Mouse (Mus musculus): ENCODE data around the gene Gckr. TPM values are rescaled to one million over a fixed set of nuclear protein-coding genes. Genes with fewer than 3 reads are reported as not detected.

Gckr gene
- 0.08 TPM in 1 of 2 replicates, not detected in the other for total RNA-seq (2012; rRNA removed)
- not detected in 2 replicates for total RNA-seq (2014; rRNA removed)
- polyA plus RNA-seq (2012; ENCODE audit: insufficient read length, low read depth), result not detected in 2 replicates

- H3K4me3 ChIP-seq (replicated peaks in 1 of 3; ENCODE audit: low read depth in 2 of 3, low read length in 2 of 3, poor library complexity in 1 of 3), result no peak within 1 kb of the TSS
- DNase-seq (ENCODE audit: extremely low read depth), result no peak
- no peak within 1 kb of the TSS for H3K4me2 ChIP-seq (ENCODE audit: insufficient read depth, low read depth, poor library complexity, severe bottlenecking)
- no peaks in the 10 kb centered on the region for H3K79me2 ChIP-seq (replicated peaks; ENCODE audit: control insufficient read depth, extremely low read depth, insufficient read depth, poor library complexity, severe bottlenecking)
- no peak within 1 kb of the TSS for H3K27ac ChIP-seq (ENCODE audit: insufficient read depth, low read depth)
- no peak within 1 kb of the TSS for H3K9ac ChIP-seq (ENCODE audit: insufficient read depth, low read depth)
- H3K27me3 ChIP-seq (replicated peaks), result peaks cover 78% of the 10 kb centered on the region
- H3K4me1 ChIP-seq (ENCODE audit: control insufficient read depth in 1 of 2, insufficient read depth in 2 of 2), result peaks cover 2 to 3% of the 10 kb centered on the region in 2 experiments; a peak in 3 of 4 replicates
- H3K9me3 ChIP-seq (replicated peaks; ENCODE audit: low read length), result no peaks in the 10 kb centered on the region
- TF ChIP-seq RCOR1 (conservative IDR thresholded peaks at IDR 0.05; ENCODE audit: low read depth, low read length), result no peak
- no peak for TF ChIP-seq BHLHE40 (IDR thresholded peaks at IDR 0.05; ENCODE audit: low read depth, low read length)
- no peak for TF ChIP-seq POLR2A (IDR thresholded peaks at IDR 0.05; ENCODE audit: low read depth, low read length)
- no peak for TF ChIP-seq TBP (conservative IDR thresholded peaks at IDR 0.05; ENCODE audit: low read depth, low read length)
- TF ChIP-seq ETS1 (conservative IDR thresholded peaks at IDR 0.05; ENCODE audit: low read depth, low read length), result no peak
- TF ChIP-seq IRF4 (IDR thresholded peaks at IDR 0.05; ENCODE audit: low read depth, low read length), result no peak
- TF ChIP-seq RAD21 (IDR thresholded peaks at IDR 0.05; ENCODE audit: low read depth, low read length), result no peak
- TF ChIP-seq CHD1 (IDR thresholded peaks at IDR 0.05; ENCODE audit: low read depth, low read length), result no peak
- TF ChIP-seq TCF12 (IDR thresholded peaks at IDR 0.05; ENCODE audit: low read depth, low read length), result no peak
- no peak for TF ChIP-seq ZKSCAN1 (IDR thresholded peaks at IDR 0.05; ENCODE audit: borderline replicate concordance, low read depth, low read length)
- TF ChIP-seq HCFC1 (IDR thresholded peaks at IDR 0.05; ENCODE audit: low read depth, low read length), result no peak
- TF ChIP-seq ZMIZ1 (IDR thresholded peaks at IDR 0.05; ENCODE audit: low read depth, low read length), result no peak
- no peak for TF ChIP-seq ZC3H11A (IDR thresholded peaks at IDR 0.05; ENCODE audit: low read depth, low read length)
- TF ChIP-seq MXI1 (IDR thresholded peaks at IDR 0.05; ENCODE audit: low read depth, low read length), result no peak
- no peak for TF ChIP-seq POLR2AphosphoS2 (IDR thresholded peaks at IDR 0.05; ENCODE audit: low read depth, low read length)
- no peak for TF ChIP-seq MAX (IDR thresholded peaks at IDR 0.05; ENCODE audit: low read length)
- in situ Hi-C loops (cut with MboI; ENCODE audit: low pct_ligation_motif_present, low pct_unique_long_range_greater_than_20kb, low sequenced_read_pairs), result no loop called here
- dilution Hi-C loops (cut with MboI; ENCODE audit: extremely low pct_ligation_motif_present, extremely low pct_unique_long_range_greater_than_20kb, low sequenced_read_pairs), result no loop called here
- H3K36me3 ChIP-seq (replicated peaks in 1 of 2; ENCODE audit: control insufficient read depth in 1 of 2, insufficient read depth in 1 of 2, low read length in 1 of 2), result no peaks in the 10 kb centered on the region
These were observed at the start of gene Gckr for GRCm38 (mm10) chr5:31297047-31297757. Gene Gckr, plus strand, starts transcription at chr5:31297443.

GRCm38 (mm10) chr5:31250716-31251115 lies 46.5 kb upstream of the Gckr start:
- DNase-seq (ENCODE audit: extremely low read depth), result no peak

More at GRCm38 (mm10) chr5:31250716-31251115, 46.5 kb upstream of the Gckr start:
- H3K36me3 ChIP-seq (replicated peaks in 1 of 2; ENCODE audit: control insufficient read depth in 1 of 2, insufficient read depth in 1 of 2, low read length in 1 of 2), result peaks cover 76 to 97% of the 10 kb centered on the region in 2 experiments
- H3K4me1 ChIP-seq (ENCODE audit: control insufficient read depth in 1 of 2, insufficient read depth in 2 of 2), result peaks cover 0 to 11% of the 10 kb centered on the region in 2 experiments; a peak in 1 of 4 replicates
- in situ Hi-C loops (cut with MboI; ENCODE audit: low pct_ligation_motif_present, low pct_unique_long_range_greater_than_20kb, low sequenced_read_pairs) (no loop called here), dilution Hi-C loops (cut with MboI; ENCODE audit: extremely low pct_ligation_motif_present, extremely low pct_unique_long_range_greater_than_20kb, low sequenced_read_pairs) (no loop called here)
- H3K4me2 ChIP-seq (ENCODE audit: insufficient read depth, low read depth, poor library complexity, severe bottlenecking), result no peak overlapping the region
- H3K9me3 ChIP-seq (replicated peaks; ENCODE audit: low read length), result no peaks in the 10 kb centered on the region
- H3K27ac ChIP-seq (ENCODE audit: insufficient read depth, low read depth), result no peak overlapping the region
- no peak for TF ChIP-seq SMC3 (IDR thresholded peaks at IDR 0.05; ENCODE audit: low read depth, low read length)
- no peak for TF ChIP-seq JUN (IDR thresholded peaks at IDR 0.05; ENCODE audit: insufficient read depth, low read depth, low read length)
- no peak for TF ChIP-seq MYC (IDR thresholded peaks at IDR 0.05; ENCODE audit: low read depth, low read length)
- no peak for TF ChIP-seq CTCF (conservative IDR thresholded peaks at IDR 0.05 in 1 of 2, IDR thresholded peaks at IDR 0.05 in 1 of 2; ENCODE audit: low read depth in 2 of 2, low read length in 2 of 2)
- TF ChIP-seq ELF1 (IDR thresholded peaks at IDR 0.05; ENCODE audit: low read depth, low read length), result no peak
- TF ChIP-seq MAX (IDR thresholded peaks at IDR 0.05; ENCODE audit: low read length), result no peak
- TF ChIP-seq HCFC1 (IDR thresholded peaks at IDR 0.05; ENCODE audit: low read depth, low read length), result no peak
- TF ChIP-seq NRF1 (IDR thresholded peaks at IDR 0.05; ENCODE audit: low read depth, low read length), result no peak
- TF ChIP-seq ETS1 (conservative IDR thresholded peaks at IDR 0.05; ENCODE audit: low read depth, low read length), result no peak
- no peak for TF ChIP-seq MXI1 (IDR thresholded peaks at IDR 0.05; ENCODE audit: low read depth, low read length)
- no peak for TF ChIP-seq MAZ (IDR thresholded peaks at IDR 0.05; ENCODE audit: low read depth, low read length)
- no peak for TF ChIP-seq MAFK (IDR thresholded peaks at IDR 0.05; ENCODE audit: insufficient replicate concordance, low read length)
- no peaks in the 10 kb centered on the region for H3K79me2 ChIP-seq (replicated peaks; ENCODE audit: control insufficient read depth, extremely low read depth, insufficient read depth, poor library complexity, severe bottlenecking)
- no peaks in the 10 kb centered on the region for H3K27me3 ChIP-seq (replicated peaks)
- H3K9ac ChIP-seq (ENCODE audit: insufficient read depth, low read depth), result no peak overlapping the region
- H3K4me3 ChIP-seq (replicated peaks in 1 of 3; ENCODE audit: low read depth in 2 of 3, low read length in 2 of 3, poor library complexity in 1 of 3), result no peak overlapping the region

Measured in CH12.LX (cell line).